Mouse (Mus musculus): ENCODE results near the gene Ephb1.

Gene Ephb1

GRCm38 (mm10) chr9:102130506-102130905 lies 224.0 kb downstream of the Ephb1 start:
- DNase-seq = no peak

GRCm38 (mm10) chr9:102126510-102126909 lies 228.0 kb downstream of the Ephb1 start:
- no peak for DNase-seq

- no peak for DNase-seq
These were observed 231.5 kb downstream of the Ephb1 start for GRCm38 (mm10) chr9:102122880-102123453.

GRCm38 (mm10) chr9:102119422-102119821 lies 235.1 kb downstream of the Ephb1 start:
- DNase-seq = no peak

- DNase-seq = no peak
These were observed 239.2 kb downstream of the Ephb1 start for GRCm38 (mm10) chr9:102115326-102115725.

- DNase-seq = no peak
These were observed 243.0 kb downstream of the Ephb1 start for GRCm38 (mm10) chr9:102111471-102111870.

GRCm38 (mm10) chr9:102107978-102108377 lies 246.5 kb downstream of the Ephb1 start:
- peak in 1 of 2 experiments; percentile 9 for DNase-seq

- DNase-seq = no peak
These were observed 247.3 kb downstream of the Ephb1 start for GRCm38 (mm10) chr9:102107213-102107612.

- no peak for DNase-seq
These were observed 257.7 kb downstream of the Ephb1 start for GRCm38 (mm10) chr9:102096825-102097224.

GRCm38 (mm10) chr9:102088598-102088997 lies 265.9 kb downstream of the Ephb1 start:
- DNase-seq = no peak

- no peak for DNase-seq
These were observed 268.3 kb downstream of the Ephb1 start for GRCm38 (mm10) chr9:102086053-102086706.

GRCm38 (mm10) chr9:102085477-102085876 lies 269.0 kb downstream of the Ephb1 start:
- no peak for DNase-seq

GRCm38 (mm10) chr9:102080934-102081333 lies 273.6 kb downstream of the Ephb1 start:
- no peak for DNase-seq

GRCm38 (mm10) chr9:102079151-102079550 lies 275.3 kb downstream of the Ephb1 start:
- DNase-seq = no peak

GRCm38 (mm10) chr9:102078238-102078637 lies 276.3 kb downstream of the Ephb1 start:
- no peak for DNase-seq

GRCm38 (mm10) chr9:102075539-102075938 lies 279.0 kb downstream of the Ephb1 start:
- DNase-seq = no peak

- no peak for DNase-seq
These were observed 281.1 kb downstream of the Ephb1 start for GRCm38 (mm10) chr9:102073404-102073803.

- no peak for DNase-seq
These were observed 285.2 kb downstream of the Ephb1 start for GRCm38 (mm10) chr9:102069151-102069882.

- peak in 1 of 2 experiments; percentile 23 for DNase-seq
These were observed 287.9 kb downstream of the Ephb1 start for GRCm38 (mm10) chr9:102066601-102067000.

- DNase-seq = no peak
These were observed 308.6 kb downstream of the Ephb1 start for GRCm38 (mm10) chr9:102045886-102046285.

GRCm38 (mm10) chr9:102045111-102045861 lies 309.2 kb downstream of the Ephb1 start:
- no peak for DNase-seq

GRCm38 (mm10) chr9:102039011-102039733 lies 315.3 kb downstream of the Ephb1 start:
- DNase-seq = no peak

GRCm38 (mm10) chr9:102036132-102036531 lies 318.4 kb downstream of the Ephb1 start:
- no peak for DNase-seq

Measured in lung, postnatal 4 days (tissue).